In genomic region chr5:105114696-105115095, GRCm38 (mm10) we compare ENCODE assay signal across 19 mouse cellular contexts. TPM values are rescaled to one million over a fixed set of nuclear protein-coding genes. Genes with fewer than 3 reads are reported as not detected.
A peak's percentile ranks its signal among the peaks of the same experiment; 100 is the strongest.
DNase-seq lines count a peak whose midpoint lies in the region; ATAC-seq and TF ChIP-seq lines count a peak whose summit lies in the region.
"Had no signal": no experiment of that assay in that cellular context is flagged by ENCODE, and none has a peak within 500 bp of the region (broad histone marks: within the 10 kb centered on the region; RNA-seq: fewer than 3 reads in every experiment).

No protein-coding gene starts in this region.

- no peak for TF ChIP-seq POLR2A in spleen, adult 2 months (IDR thresholded peaks at IDR 0.05; ENCODE audit: low read depth, low read length)

- no peak overlapping the region for H3K4me2 ChIP-seq in heart, embryonic 11.5 days
- H3K4me2 ChIP-seq: hindbrain, embryonic 12.5 days; limb, embryonic 12.5 days; midbrain, embryonic 12.5 days had no signal

- H3K9ac ChIP-seq in heart, embryonic 11.5 days (ENCODE audit: low read depth, low read length): no peak overlapping the region
- H3K9ac ChIP-seq: hindbrain, embryonic 12.5 days; limb, embryonic 12.5 days; liver, embryonic 14.5 days; midbrain, embryonic 12.5 days had no signal

- H3K27ac ChIP-seq in spleen, adult 2 months (ENCODE audit: insufficient read depth, low read length): peak overlapping the region; percentile 20; the same call in 1 of the 2 replicates
- H3K27ac ChIP-seq in heart, embryonic 11.5 days (ENCODE audit: low read depth, low read length): no peak overlapping the region
- H3K27ac ChIP-seq in midbrain, embryonic 10.5 days (replicated peaks): no peak overlapping the region
- H3K27ac ChIP-seq: heart, adult 2 months; hindbrain, embryonic 12.5 days; layer of hippocampus, adult 2 months; limb, embryonic 12.5 days; liver, embryonic 14.5 days; midbrain, embryonic 12.5 days had no signal

- ATAC-seq in heart, embryonic 11.5 days (replicated peaks; ENCODE audit: insufficient number of reproducible peaks, low FRiP score, low TSS enrichment): no peak
- ATAC-seq: intestine, embryonic 16.5 days; lung, postnatal 0 days had no signal

- 24% methylated on average over 2 of the region's 2 CpGs for WGBS in spleen, adult 2 months
- WGBS in heart, embryonic 11.5 days (ENCODE audit: insufficient replicate concordance): 88% methylated on average over 2 of the region's 2 CpGs
- 94% methylated on average over 2 of the region's 2 CpGs for WGBS in midbrain, embryonic 10.5 days

- no peaks in the 10 kb centered on the region for H3K27me3 ChIP-seq in spleen, adult 2 months (ENCODE audit: control insufficient read depth, insufficient read depth, low read length)
- H3K27me3 ChIP-seq in heart, embryonic 11.5 days (ENCODE audit: control insufficient read depth, insufficient read depth, low read length): no peaks in the 10 kb centered on the region
- no peaks in the 10 kb centered on the region for H3K27me3 ChIP-seq in midbrain, embryonic 10.5 days (ENCODE audit: low read depth, poor library complexity, severe bottlenecking)
- H3K27me3 ChIP-seq: hindbrain, embryonic 12.5 days; limb, embryonic 12.5 days; midbrain, embryonic 12.5 days had no signal

- no peak for TF ChIP-seq CTCF in spleen, adult 2 months (IDR thresholded peaks at IDR 0.05; ENCODE audit: extremely low read depth, insufficient read depth, insufficient read length, insufficient replicate concordance)

- H3K36me3 ChIP-seq in spleen, adult 2 months (ENCODE audit: control insufficient read depth, insufficient read depth, low read length): peaks cover 17% of the 10 kb centered on the region
- H3K36me3 ChIP-seq in heart, embryonic 11.5 days (ENCODE audit: control insufficient read depth, insufficient read depth, low read length): no peaks in the 10 kb centered on the region
- H3K36me3 ChIP-seq in midbrain, embryonic 10.5 days: no peaks in the 10 kb centered on the region
- H3K36me3 ChIP-seq: hindbrain, embryonic 12.5 days; limb, embryonic 12.5 days; midbrain, embryonic 12.5 days had no signal

- H3K4me1 ChIP-seq in spleen, adult 2 months (ENCODE audit: control insufficient read depth, insufficient read depth, insufficient read length): peaks cover 17% of the 10 kb centered on the region; the same call in 1 of the 2 replicates
- no peaks in the 10 kb centered on the region for H3K4me1 ChIP-seq in heart, embryonic 11.5 days (ENCODE audit: control insufficient read depth, insufficient read depth, low read length)
- H3K4me1 ChIP-seq in midbrain, embryonic 10.5 days: peaks cover 13% of the 10 kb centered on the region
- H3K4me1 ChIP-seq: hindbrain, embryonic 12.5 days; limb, embryonic 12.5 days; midbrain, embryonic 12.5 days had no signal

- no peak overlapping the region for H3K4me3 ChIP-seq in spleen, adult 2 months (ENCODE audit: extremely low read depth, insufficient read depth, insufficient read length)
- no peak overlapping the region for H3K4me3 ChIP-seq in heart, embryonic 11.5 days (ENCODE audit: low read depth, low read length)
- H3K4me3 ChIP-seq in midbrain, embryonic 10.5 days: no peak overlapping the region
- H3K4me3 ChIP-seq: heart, adult 2 months; hindbrain, embryonic 12.5 days; layer of hippocampus, adult 2 months; limb, embryonic 12.5 days; midbrain, embryonic 12.5 days had no signal

- peak; percentile 58 to 70 for DNase-seq in CD8-positive naive resting alpha-beta T cell, adult 2 months (ENCODE audit: low read depth in 2 of 2, low spot score in 2 of 2)
- DNase-seq in induced T-regulatory cell, adult 2 months (ENCODE audit: low read depth): peak; percentile 79
- peak; percentile 61 to 65 for DNase-seq in spleen, adult 2 months (ENCODE audit: low read depth in 1 of 2, low spot score in 2 of 2)
- peak; percentile 63 for DNase-seq in thymus, postnatal 25 days
- no peak for DNase-seq in midbrain, embryonic 10.5 days (ENCODE audit: low spot score)
- DNase-seq in MN1 (ENCODE audit: low spot score): no peak
- DNase-seq: adrenal gland, postnatal 36 days; cerebellum, adult 2 months; gastrocnemius, postnatal 10 days; heart, adult 2 months; right cerebral cortex, adult 18-20 months had no signal

- H3K9me3 ChIP-seq in heart, embryonic 11.5 days (replicated peaks; ENCODE audit: control insufficient read depth, low read length): no peaks in the 10 kb centered on the region
- no peaks in the 10 kb centered on the region for H3K9me3 ChIP-seq in midbrain, embryonic 10.5 days (replicated peaks)
- H3K9me3 ChIP-seq: hindbrain, embryonic 12.5 days; limb, embryonic 12.5 days; midbrain, embryonic 12.5 days had no signal

RNA-seq across cellular contexts. Expression of gene Gbp9, which starts 24.6 kb away (rescaled TPM):
- 10.8 and 15.7 TPM in 2 replicates for polyA plus RNA-seq in spleen, adult 2 months (2012; rRNA removed)
- 3.4 and 3.9 TPM in 2 replicates for polyA plus RNA-seq in heart, embryonic 11.5 days (2014; fragmentation: Nextera tagmentation; extraction: Ambion mirVana)
- polyA plus RNA-seq in midbrain, embryonic 10.5 days (2016; fragmentation: Nextera tagmentation; extraction: Ambion mirVana): 0.81 and 1.1 TPM in 2 replicates

RNA-seq across cellular contexts. Expression of gene Gbp8, which starts 24.6 kb away (rescaled TPM):
- 9.8 and 12.8 TPM in 2 replicates for polyA plus RNA-seq in spleen, adult 2 months (2012; rRNA removed)
- 0.93 and 1.6 TPM in 2 replicates for polyA plus RNA-seq in heart, embryonic 11.5 days (2014; fragmentation: Nextera tagmentation; extraction: Ambion mirVana)
- polyA plus RNA-seq in midbrain, embryonic 10.5 days (2016; fragmentation: Nextera tagmentation; extraction: Ambion mirVana): 0.26 and 0.46 TPM in 2 replicates
- polyA plus RNA-seq: limb, embryonic 12.5 days had no signal

RNA-seq across cellular contexts. Expression of gene Gbp4, which starts 24.7 kb away (rescaled TPM):
- polyA plus RNA-seq in spleen, adult 2 months (2012; rRNA removed): 21.3 and 30.8 TPM in 2 replicates
- 4.4 and 7.6 TPM in 2 replicates for polyA plus RNA-seq in heart, embryonic 11.5 days (2014; fragmentation: Nextera tagmentation; extraction: Ambion mirVana)
- polyA plus RNA-seq in midbrain, embryonic 10.5 days (2016; fragmentation: Nextera tagmentation; extraction: Ambion mirVana): 0.17 and 0.47 TPM in 2 replicates

Comparison
In these comparisons a context has a peak if more than half of its experiments do, and no peak if none do; other contexts are left out.
1. DNase-seq: peak in CD8-positive naive resting alpha-beta T cell, adult 2 months (2 of 2), induced T-regulatory cell, adult 2 months (single experiment), spleen, adult 2 months (2 of 2) and thymus, postnatal 25 days (single experiment); none in midbrain, embryonic 10.5 days (single experiment) and MN1 (single experiment).